Mouse (Mus musculus) limb, embryonic 13.5 days (tissue): Measurements from ENCODE around the gene Gpatch2l. TPM values are rescaled to one million over a fixed set of nuclear protein-coding genes. Genes with fewer than 3 reads are reported as not detected.

Source experiments
- ATAC-seq: fragments of 200-750 bp; cut with Nextera tagmentation; 2 replicates; pipeline ENCODE4 v1.8.0; 2017; ENCODE audit warnings: low read depth, moderate number of reproducible peaks, moderate TSS enrichment; ENCODE audit not compliant: low FRiP score
- H3K27ac ChIP-seq: fragments of 300-500 bp; sonication (generic); 2 replicates; pipeline ENCODE4 v1.5.1; 2015; ENCODE audit warnings: inconsistent platforms, mild to moderate bottlenecking, moderate library complexity
- H3K27me3 ChIP-seq: fragments of 300-500 bp; sonication (generic); 2 replicates; pipeline ENCODE4 v1.6.1; 2015; ENCODE audit warnings: mild to moderate bottlenecking, inconsistent platforms
- H3K36me3 ChIP-seq: fragments of 300-500 bp; sonication (generic); 2 replicates; pipeline ENCODE4 v1.6.1; 2015; ENCODE audit warnings: inconsistent platforms, mild to moderate bottlenecking, moderate library complexity
- H3K4me1 ChIP-seq: fragments of 300-500 bp; sonication (generic); 2 replicates; pipeline ENCODE4 v1.6.1; 2015; ENCODE audit warnings: inconsistent platforms
- H3K4me2 ChIP-seq: fragments of 300-500 bp; sonication (generic); replicated peaks from 2 replicates; pipeline ENCODE4 v1.6.1; 2015; ENCODE audit warnings: inconsistent platforms, mild to moderate bottlenecking, moderate library complexity
- H3K4me3 ChIP-seq: fragments of 300-500 bp; sonication (generic); 2 replicates; pipeline ENCODE4 v1.5.1; 2015; ENCODE audit warnings: moderate library complexity, mild to moderate bottlenecking, inconsistent platforms
- H3K9ac ChIP-seq: fragments of 300-500 bp; sonication (generic); 2 replicates; pipeline ENCODE4 v1.6.1; 2015; ENCODE audit warnings: mild to moderate bottlenecking, inconsistent platforms
- H3K9me3 ChIP-seq: fragments of 300-500 bp; sonication (generic); 2 replicates; pipeline ENCODE4 v1.6.1; 2016; ENCODE audit warnings: inconsistent platforms
- WGBS: fragments of 180-500 bp; shearing (Covaris S2); methylation state at CpG from one replicate; pipeline ENCODE4 v1.1.7; 2015; 5-methylcytosine and 5-hydroxymethylcytosine counted together
- polyA plus RNA-seq: library from polyadenylated mRNA; unstranded; fragments of >200 nt; fragmentation: Nextera tagmentation; extraction: Ambion mirVana; gene quantifications from 2 replicates; pipeline ENCODE4 v1.2.1, GENCODE M21; 2015

Gpatch2l gene
- polyA plus RNA-seq, 1 experiment from 2014 or later, result 20.3 TPM

DNA sequence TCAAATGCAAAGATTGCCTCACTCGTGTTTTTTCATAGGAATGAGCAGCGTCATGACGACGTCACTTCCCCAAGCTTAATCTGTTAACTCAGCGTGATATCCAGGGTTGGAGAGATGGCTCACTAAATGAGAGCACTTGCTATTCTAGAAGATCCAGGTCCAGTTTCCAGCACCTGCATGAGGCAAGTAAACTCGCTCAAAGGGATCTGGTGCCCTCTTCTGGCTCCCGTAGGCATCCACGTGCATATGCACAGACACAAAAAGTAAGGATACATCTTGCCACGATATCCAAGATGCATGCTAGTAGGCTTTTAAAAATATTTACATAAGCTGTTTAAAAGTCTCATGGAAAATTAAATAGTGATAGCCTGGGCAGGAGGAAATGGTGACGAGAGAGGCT, 55.8 kb downstream of the Gpatch2l start:
- Histone ChIP-seq H3K27ac (no peak overlapping the region), H3K4me2 (no peak overlapping the region), H3K9me3 (no peaks in the 10 kb centered on the region), H3K4me1 (0 out of 2 replicates have a peak, but pooled peaks cover 7% of the 10 kb centered on the region), H3K36me3 (no peaks in the 10 kb centered on the region), H3K9ac (no peak overlapping the region), H3K27me3 (no peaks in the 10 kb centered on the region), H3K4me3 (no peak overlapping the region)
- ATAC-seq, result no peak
- 80% methylated on average over 10 of the region's 10 CpGs for WGBS

DNA sequence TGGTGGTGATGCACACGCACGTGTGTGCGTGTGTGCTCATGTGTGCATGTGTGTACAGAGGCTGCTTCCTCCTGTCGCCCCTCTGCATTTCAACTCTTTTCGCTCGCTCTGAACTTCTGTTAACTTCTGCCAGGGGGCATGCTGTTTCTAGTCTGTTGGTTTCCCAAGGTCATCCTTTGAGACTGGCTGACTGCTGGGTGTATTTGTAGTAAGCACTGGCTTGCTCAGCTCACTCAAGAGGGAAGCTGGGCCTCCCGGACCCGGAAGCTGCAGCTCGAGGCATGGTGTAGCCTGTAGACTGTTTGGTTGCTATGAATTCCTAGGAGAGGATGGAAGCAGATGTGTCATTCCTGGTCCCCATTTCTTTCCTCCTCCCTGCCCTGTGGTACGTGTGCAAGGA, 61.3 kb downstream of the Gpatch2l start:
- Histone ChIP-seq H3K4me2 (no peak overlapping the region), H3K9me3 (no peaks in the 10 kb centered on the region), H3K27me3 (no peaks in the 10 kb centered on the region), H3K4me3 (no peak overlapping the region), H3K27ac (no peak overlapping the region), H3K9ac (no peak overlapping the region), H3K36me3 (no peaks in the 10 kb centered on the region), H3K4me1 (peaks cover 7% of the 10 kb centered on the region; the same call in 1 of the 2 replicates)
- no peak for ATAC-seq
- 89% methylated on average over 10 of the region's 10 CpGs for WGBS

- ATAC-seq, result no peak
- H3K9ac ChIP-seq, result no peak overlapping the region
- WGBS, result 47% methylated on average over 7 of the region's 7 CpGs
Observed at GRCm38 (mm10) chr12:86305045-86305444, 63.4 kb downstream of the Gpatch2l start.

DNA sequence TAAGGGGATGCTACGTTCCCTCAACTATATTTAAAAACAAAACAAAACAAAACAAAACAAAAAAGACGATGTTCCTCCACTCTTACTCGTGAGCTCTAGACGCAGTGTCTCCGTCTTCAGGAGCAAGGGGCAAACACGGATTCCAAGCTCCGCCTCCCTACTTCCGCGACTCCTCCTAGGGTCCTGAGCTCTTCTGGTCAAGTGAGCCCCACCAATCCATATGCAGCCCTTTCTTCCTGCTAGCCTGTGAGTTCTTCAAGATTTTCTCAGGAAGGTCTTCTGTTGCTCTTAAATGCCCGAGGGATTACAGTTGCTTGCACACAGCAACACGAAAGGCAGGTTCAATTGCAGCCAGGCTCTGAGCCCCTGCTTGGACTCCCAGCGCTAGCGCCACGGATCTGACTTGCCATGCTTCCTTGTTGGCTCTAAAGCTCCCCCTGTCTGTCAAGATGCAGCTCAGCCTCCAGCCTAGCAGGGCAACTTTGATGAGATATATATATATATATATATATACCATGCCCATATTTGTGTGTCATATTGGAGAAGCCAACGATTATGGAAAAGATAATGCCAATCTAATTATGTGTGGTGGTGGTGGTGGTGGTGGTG, 64.1 kb downstream of the Gpatch2l start:
- 20% methylated on average over 15 of the region's 15 CpGs for WGBS
- H3K36me3 ChIP-seq, result no peaks in the 10 kb centered on the region
- peak overlapping the region; percentile 38 for H3K4me3 ChIP-seq
- H3K9me3 ChIP-seq, result no peaks in the 10 kb centered on the region
- no peaks in the 10 kb centered on the region for H3K27me3 ChIP-seq
- H3K9ac ChIP-seq, result no peak overlapping the region
- H3K4me1 ChIP-seq, result peaks cover 7% of the 10 kb centered on the region
- ATAC-seq, result no peak
- peak overlapping the region; percentile 59 for H3K4me2 ChIP-seq
- H3K27ac ChIP-seq, result no peak overlapping the region

More at GRCm38 (mm10) chr12:86305045-86305444, 63.4 kb downstream of the Gpatch2l start:
- H3K9me3 ChIP-seq, result no peaks in the 10 kb centered on the region
- peak overlapping the region; percentile 38 for H3K4me3 ChIP-seq
- peaks cover 7% of the 10 kb centered on the region for H3K4me1 ChIP-seq
- peak overlapping the region; percentile 59 for H3K4me2 ChIP-seq
- no peaks in the 10 kb centered on the region for H3K27me3 ChIP-seq
- H3K27ac ChIP-seq, result no peak overlapping the region
- no peaks in the 10 kb centered on the region for H3K36me3 ChIP-seq

GRCm38 (mm10) chr12:86309474-86309873, 67.8 kb downstream of the Gpatch2l start:
- WGBS, result 25% methylated on average over 10 of the region's 10 CpGs
- H3K36me3 ChIP-seq, result no peaks in the 10 kb centered on the region

DNA sequence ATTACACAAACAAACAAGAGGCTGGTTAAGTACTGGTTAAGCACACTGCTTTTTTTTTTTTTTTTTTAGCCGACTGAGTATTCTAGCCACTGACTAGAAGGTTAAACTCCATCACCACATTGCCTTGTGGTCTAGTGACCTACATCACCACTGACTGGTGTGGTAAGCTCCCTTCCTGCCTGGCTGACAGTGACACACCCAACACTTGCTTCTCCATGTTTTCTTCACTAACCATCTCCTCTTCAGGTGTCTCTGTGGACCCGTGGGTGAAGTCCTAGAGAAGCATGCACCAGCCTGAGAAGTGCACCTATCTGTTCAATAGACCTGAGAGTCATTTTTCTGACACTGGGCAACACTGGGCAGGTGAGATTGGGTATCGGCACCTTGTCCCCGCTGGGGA, 68.2 kb downstream of the Gpatch2l start:
- no peak for ATAC-seq
- WGBS, result 69% methylated on average over 4 of the region's 4 CpGs

More at GRCm38 (mm10) chr12:86309474-86309873, 67.8 kb downstream of the Gpatch2l start:
- Histone ChIP-seq H3K4me3 (no peak overlapping the region), H3K27ac (no peak overlapping the region), H3K27me3 (no peaks in the 10 kb centered on the region), H3K4me1 (peaks cover 7% of the 10 kb centered on the region), H3K4me2 (no peak overlapping the region), H3K9ac (no peak overlapping the region), H3K9me3 (no peaks in the 10 kb centered on the region)
- no peak for ATAC-seq

GRCm38 (mm10) chr12:86320629-86321028, 79.0 kb downstream of the Gpatch2l start:
- Histone ChIP-seq H3K27ac (no peak overlapping the region), H3K27me3 (no peaks in the 10 kb centered on the region), H3K4me3 (no peak overlapping the region), H3K9me3 (no peaks in the 10 kb centered on the region), H3K36me3 (no peaks in the 10 kb centered on the region), H3K9ac (no peak overlapping the region), H3K4me1 (peaks cover 13% of the 10 kb centered on the region), H3K4me2 (peak overlapping the region; percentile 42)
- WGBS, result 9% methylated on average over 12 of the region's 12 CpGs
- ATAC-seq, result no peak

More for the DNA sequence above, 68.2 kb downstream of the Gpatch2l start:
- Histone ChIP-seq H3K4me1 (peaks cover 7% of the 10 kb centered on the region), H3K4me2 (no peak overlapping the region), H3K36me3 (no peaks in the 10 kb centered on the region), H3K27me3 (no peaks in the 10 kb centered on the region), H3K27ac (no peak overlapping the region), H3K9ac (no peak overlapping the region), H3K9me3 (no peaks in the 10 kb centered on the region), H3K4me3 (no peak overlapping the region)

- Histone ChIP-seq H3K4me3 (no peak overlapping the region), H3K9me3 (no peaks in the 10 kb centered on the region), H3K27ac (no peak overlapping the region), H3K4me1 (peaks cover 25% of the 10 kb centered on the region), H3K27me3 (no peaks in the 10 kb centered on the region), H3K9ac (no peak overlapping the region), H3K4me2 (no peak overlapping the region), H3K36me3 (no peaks in the 10 kb centered on the region)
- 13% methylated on average over 3 of the region's 3 CpGs for WGBS
- no peak for ATAC-seq
Observed at GRCm38 (mm10) chr12:86324297-86324696, 82.6 kb downstream of the Gpatch2l start.

GRCm38 (mm10) chr12:86329813-86330212, 88.2 kb downstream of the Gpatch2l start:
- WGBS, result 49% methylated on average over 4 of the region's 4 CpGs
- H3K4me1 ChIP-seq, result peaks cover 11% of the 10 kb centered on the region; the same call in 1 of the 2 replicates

GRCm38 (mm10) chr12:86330684-86331083, 89.0 kb downstream of the Gpatch2l start:
- peaks cover 11% of the 10 kb centered on the region; the same call in 1 of the 2 replicates for H3K4me1 ChIP-seq
- WGBS, result 83% methylated on average over 9 of the region's 9 CpGs
- 0 out of 2 replicates have a peak, but pooled peaks cover 2% of the 10 kb centered on the region for H3K27me3 ChIP-seq
- H3K9ac ChIP-seq, result no peak overlapping the region
- no peak overlapping the region for H3K4me2 ChIP-seq
- no peak for ATAC-seq
- H3K9me3 ChIP-seq, result no peaks in the 10 kb centered on the region
- no peak overlapping the region for H3K4me3 ChIP-seq
- no peaks in the 10 kb centered on the region for H3K36me3 ChIP-seq
- no peak overlapping the region for H3K27ac ChIP-seq

More at GRCm38 (mm10) chr12:86329813-86330212, 88.2 kb downstream of the Gpatch2l start:
- H3K27ac ChIP-seq, result no peak overlapping the region
- no peaks in the 10 kb centered on the region for H3K36me3 ChIP-seq
- no peak overlapping the region for H3K4me2 ChIP-seq
- H3K9ac ChIP-seq, result no peak overlapping the region
- no peak for ATAC-seq
- 0 out of 2 replicates have a peak, but pooled peaks cover 2% of the 10 kb centered on the region for H3K27me3 ChIP-seq
- no peak overlapping the region for H3K4me3 ChIP-seq
- H3K9me3 ChIP-seq, result no peaks in the 10 kb centered on the region

GRCm38 (mm10) chr12:86331248-86331647, 89.6 kb downstream of the Gpatch2l start:
- Histone ChIP-seq H3K4me1 (peaks cover 11% of the 10 kb centered on the region; the same call in 1 of the 2 replicates), H3K27me3 (0 out of 2 replicates have a peak, but pooled peaks cover 2% of the 10 kb centered on the region), H3K4me3 (no peak overlapping the region), H3K27ac (no peak overlapping the region), H3K9me3 (no peaks in the 10 kb centered on the region), H3K4me2 (no peak overlapping the region), H3K9ac (no peak overlapping the region), H3K36me3 (no peaks in the 10 kb centered on the region)
- ATAC-seq, result no peak
- WGBS, result 80% methylated on average over 10 of the region's 10 CpGs

- Histone ChIP-seq H3K9ac (no peak overlapping the region), H3K4me1 (peaks cover 16% of the 10 kb centered on the region), H3K4me3 (no peak overlapping the region), H3K27me3 (0 out of 2 replicates have a peak, but pooled peaks cover 2% of the 10 kb centered on the region), H3K9me3 (no peaks in the 10 kb centered on the region), H3K4me2 (no peak overlapping the region), H3K27ac (no peak overlapping the region), H3K36me3 (no peaks in the 10 kb centered on the region)
- no peak for ATAC-seq
- WGBS, result 91% methylated on average over 3 of the region's 3 CpGs
Observed at GRCm38 (mm10) chr12:86336209-86336608, 94.6 kb downstream of the Gpatch2l start.
